Mouse (Mus musculus) CD4-positive helper T cell, adult 2 months (primary cell): ENCODE measurements at regions not wholly inside any gene's neighbourhood (a gene's known extent, or its start where the extent isn't known, plus 50 kb on each side); places are given as distances from the start of the nearest gene placed in this dataset.

Source experiments
- DNase-seq: peaks from one replicate; pipeline ENCODE4 v3.0.0-alpha.2; 2012; ENCODE audit warnings: low read depth, missing footprints, low spot score

DNA sequence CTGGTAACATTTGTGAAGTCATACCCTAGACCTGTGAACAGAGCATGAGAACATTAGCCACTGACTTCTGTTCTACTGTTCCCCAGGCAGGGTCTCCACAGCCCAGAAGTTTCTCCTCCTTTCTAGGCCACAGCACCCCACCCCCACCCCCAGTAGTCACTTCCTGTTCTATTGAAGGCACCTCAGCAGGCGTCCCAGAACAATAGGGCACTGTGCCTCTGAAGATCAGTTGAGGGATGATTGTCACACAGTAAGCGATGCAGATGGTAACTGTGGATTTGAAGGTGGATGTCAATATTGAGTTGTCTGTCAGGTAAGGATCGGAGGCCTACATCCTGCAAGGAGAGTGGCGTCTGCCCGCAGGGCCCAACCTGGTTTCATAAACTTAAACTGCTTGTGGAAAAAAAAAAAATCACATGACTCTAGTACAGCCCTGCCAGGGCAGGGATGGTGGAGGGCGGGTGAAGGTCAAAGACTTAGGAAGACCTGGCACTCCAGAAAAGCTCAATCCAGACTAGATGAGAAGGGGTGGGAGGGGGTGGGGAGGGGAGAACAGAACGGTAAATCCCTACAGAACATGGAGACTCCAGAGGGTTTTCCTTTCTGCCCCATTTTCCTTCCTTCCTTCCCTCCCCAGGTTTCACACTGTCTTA, 103.1 kb upstream of the Rybp start:
- DNase-seq: peak; percentile 48

GRCm38 (mm10) chr6:100387042-100387441, 99.8 kb upstream of the Rybp start:
- DNase-seq: no peak

- DNase-seq: no peak
These were observed 98.4 kb upstream of the Rybp start for GRCm38 (mm10) chr6:100385640-100386039.

DNA sequence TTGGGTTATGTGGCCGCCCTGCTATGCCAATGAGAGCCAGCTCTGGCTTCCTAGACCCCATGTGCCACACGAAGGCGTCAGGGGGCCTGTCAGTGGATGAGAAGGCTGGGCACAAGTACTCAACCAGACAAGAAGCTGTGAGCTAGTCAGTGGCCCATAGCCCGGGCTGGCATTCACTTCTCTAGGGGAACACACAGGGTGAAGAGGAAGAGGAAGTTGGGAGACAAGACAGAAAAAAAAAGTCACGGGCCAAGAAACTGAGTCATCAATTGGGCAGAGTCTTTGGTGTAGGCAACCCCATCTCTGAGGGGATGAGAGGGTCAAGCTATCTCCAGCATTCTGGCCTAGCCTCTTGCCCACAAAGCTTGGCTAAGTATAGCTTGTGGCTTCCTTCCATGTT, 93.8 kb upstream of the Rybp start:
- no peak for DNase-seq

DNA sequence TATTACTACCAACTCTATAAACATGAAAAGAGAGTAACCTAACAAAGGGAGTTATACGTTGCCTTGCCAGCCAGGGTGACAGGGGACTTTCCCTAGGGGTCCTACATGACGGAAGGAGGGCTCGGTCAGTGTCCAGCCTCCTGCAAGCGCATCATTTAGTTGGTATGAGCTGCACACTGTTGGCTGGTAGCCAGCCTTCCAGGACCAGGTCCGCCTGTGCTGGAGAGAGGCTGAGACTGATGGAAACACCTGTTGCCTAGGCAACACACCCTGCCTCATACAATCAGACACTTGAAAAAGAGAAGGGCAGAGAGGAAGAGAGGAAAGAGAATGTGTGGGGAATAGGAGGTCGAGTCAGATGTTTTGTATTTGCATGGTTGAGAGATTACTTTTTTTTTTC, 93.3 kb upstream of the Rybp start:
- no peak for DNase-seq

DNA sequence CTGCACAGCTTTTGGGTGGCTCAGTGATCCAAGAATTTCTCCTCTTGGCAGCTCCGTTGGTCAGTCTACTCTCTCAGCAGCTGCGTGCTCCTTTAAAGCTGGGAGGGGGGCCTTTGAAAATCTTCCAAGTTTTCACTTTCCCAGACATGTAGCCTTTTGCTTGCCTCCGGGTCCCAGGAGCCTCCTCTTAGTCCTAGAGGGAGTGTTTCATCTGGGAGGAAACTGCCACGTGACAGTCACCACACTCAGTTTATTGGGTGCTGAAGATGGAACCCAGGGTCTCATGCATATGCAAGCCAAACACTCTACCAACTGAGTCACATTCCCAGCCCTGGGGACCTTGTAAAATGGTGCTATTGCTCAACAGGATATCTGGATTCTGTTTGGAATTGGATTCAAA, 92.5 kb upstream of the Rybp start:
- no peak for DNase-seq

DNA sequence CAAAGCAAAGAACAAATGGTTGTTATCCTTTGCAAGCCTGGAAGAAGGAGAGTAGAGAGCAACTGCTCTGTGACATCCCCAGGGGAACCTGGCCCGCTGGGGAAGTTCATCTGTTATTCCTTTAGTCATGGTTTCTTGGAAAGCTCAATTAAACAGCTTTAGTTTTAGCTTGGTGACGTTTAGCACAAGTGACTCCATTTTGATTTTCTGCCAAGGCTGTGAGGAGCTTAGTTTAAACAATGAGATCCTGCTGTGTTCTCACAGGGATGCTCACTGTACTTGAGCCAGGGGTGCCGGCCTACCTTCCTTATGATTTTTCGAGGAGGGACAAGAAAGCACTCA, 91.2 kb upstream of the Rybp start:
- DNase-seq: no peak

DNA sequence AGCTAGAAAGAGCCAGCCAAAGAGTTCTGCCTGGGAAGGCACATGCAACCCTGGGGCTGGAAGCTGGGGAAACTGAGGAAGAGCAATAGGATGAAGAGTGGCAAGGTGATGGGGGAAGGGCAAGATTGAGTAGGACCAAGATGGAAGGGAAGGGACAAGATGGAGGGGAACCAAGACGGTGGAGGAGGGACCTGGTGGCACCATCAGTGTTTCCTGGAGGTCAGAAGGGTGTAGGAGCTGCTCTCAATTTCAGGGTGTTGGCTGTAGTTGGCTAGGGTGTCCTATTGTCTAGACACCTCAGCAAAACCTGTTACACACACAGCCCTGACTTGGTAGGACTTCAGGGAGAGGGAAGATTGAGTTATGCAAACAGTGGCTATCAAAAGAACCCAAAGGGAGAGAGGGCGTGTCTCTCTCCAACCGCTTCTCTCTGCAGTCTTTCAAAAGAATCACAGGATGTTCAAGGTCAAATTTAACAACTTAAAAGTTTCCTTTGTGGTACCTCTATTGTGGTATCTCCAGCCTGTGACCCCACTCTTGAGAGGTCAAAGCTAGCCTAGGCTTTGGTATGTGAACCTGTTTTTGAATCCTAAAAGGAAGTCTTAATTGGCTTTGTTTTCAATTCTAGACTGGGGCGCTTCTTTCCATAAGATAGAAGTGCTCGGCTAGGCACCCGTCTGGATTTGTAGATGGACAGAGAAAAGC, 90.7 kb upstream of the Rybp start:
- DNase-seq: no peak

GRCm38 (mm10) chr6:100376656-100377055, 89.4 kb upstream of the Rybp start:
- no peak for DNase-seq

DNA sequence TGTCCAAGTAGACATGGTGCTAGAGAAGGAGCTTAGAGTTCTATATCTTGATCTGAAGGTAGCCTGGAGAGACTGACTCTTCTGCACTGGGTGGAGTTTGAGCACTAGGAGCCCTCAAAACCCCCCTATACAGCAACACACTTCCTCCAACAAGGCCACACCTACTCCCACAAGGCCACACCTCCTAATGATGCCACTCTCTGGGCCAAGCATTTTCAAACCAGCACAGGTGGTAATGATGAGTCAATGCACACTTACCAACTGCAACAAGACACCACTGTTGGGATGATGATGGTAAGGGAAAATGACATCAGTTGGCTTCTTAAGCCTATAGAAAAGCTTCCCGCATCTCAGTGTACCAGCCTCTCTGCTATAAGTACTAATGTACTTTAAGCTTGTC, 83.5 kb upstream of the Rybp start:
- no peak for DNase-seq

DNA sequence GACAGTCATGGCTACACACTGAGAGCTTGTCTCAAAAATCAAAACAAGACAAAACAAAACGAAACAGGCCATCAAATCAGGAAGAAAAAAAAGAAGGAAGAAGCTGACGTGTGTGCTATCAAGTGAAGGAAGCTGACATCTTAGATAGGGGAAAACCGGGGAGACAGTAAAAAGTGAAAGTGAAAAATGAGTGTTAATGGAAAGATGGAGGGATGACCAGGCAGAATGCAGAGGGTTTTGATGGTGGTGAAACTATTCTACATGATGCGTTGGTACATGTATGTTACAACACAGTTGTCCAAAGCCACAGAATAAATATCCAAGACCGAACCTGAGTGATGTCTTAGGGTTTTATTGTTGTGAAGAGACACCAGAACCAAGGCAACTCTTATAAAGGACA, 83.1 kb upstream of the Rybp start:
- DNase-seq: no peak

DNA sequence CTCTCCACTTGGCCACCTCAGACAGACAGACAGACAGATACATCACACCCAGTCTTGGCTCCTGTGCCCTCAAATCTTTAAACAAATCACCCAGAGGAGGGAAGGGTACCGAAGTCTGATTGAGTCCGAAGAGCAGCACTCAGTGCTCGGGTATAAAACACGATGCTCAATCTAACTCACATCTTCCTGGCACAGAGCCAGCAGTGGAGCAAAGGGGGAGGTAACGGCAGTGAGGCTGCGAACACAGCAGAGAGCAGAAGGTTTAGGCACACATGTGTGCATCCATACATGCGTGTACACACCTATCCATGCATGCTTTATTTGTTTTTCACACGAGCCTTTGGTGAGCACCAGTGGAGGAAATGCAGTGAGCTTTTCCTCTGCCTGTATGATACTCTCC, 78.9 kb upstream of the Rybp start:
- DNase-seq: no peak

DNA sequence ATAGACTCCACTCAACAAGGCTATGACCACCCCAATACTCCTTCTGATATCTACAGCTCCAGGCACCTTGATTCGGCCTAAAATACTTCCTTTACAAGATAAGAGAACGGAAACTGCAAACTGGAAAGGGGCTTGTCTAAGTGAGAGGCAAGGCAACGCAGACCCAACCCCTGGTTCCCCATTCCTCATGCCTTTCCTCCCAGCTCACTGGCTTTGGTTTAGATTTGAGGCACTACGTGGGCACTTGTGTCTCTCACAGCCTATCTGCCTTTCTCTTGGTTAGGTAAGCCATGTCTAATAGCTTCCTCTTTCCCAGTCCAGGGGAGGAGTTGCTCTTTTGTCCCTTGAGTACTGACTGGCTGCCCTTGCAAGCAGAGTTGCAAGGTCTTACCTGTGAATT, 78.5 kb upstream of the Rybp start:
- no peak for DNase-seq

- DNase-seq: peak; percentile 11
These were observed 76.4 kb upstream of the Rybp start for GRCm38 (mm10) chr6:100363683-100364082.

GRCm38 (mm10) chr6:100356617-100357399, 69.5 kb upstream of the Rybp start:
- peak; percentile 54 for DNase-seq

- no peak for DNase-seq
These were observed 68.6 kb upstream of the Rybp start for GRCm38 (mm10) chr6:100355858-100356257.

- no peak for DNase-seq
These were observed 60.2 kb upstream of the Rybp start for GRCm38 (mm10) chr6:100347481-100347880.

DNA sequence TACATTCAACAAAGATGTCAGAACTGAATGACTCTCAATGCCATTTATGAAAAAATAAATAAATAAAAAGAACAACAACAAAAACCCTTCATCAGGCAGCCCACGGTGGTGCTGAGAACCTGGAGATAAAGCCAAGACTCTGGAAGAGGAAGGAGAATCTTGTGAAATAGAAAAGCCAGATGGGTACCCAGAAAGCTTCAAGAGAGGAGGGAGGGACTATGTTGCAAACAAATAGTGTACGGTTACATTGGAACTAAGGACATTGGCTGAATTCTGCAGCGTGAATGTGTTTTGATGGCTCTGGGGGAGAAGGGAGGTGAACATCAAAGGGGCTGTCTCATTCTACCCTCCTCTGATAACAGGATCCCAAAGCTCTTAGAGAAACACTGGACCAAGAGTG, 57.8 kb upstream of the Rybp start:
- DNase-seq: no peak

GRCm38 (mm10) chr6:100341305-100342290, 54.3 kb upstream of the Rybp start:
- no peak for DNase-seq

GRCm38 (mm10) chr6:100338291-100338690, 51.0 kb upstream of the Rybp start:
- DNase-seq: no peak
